Mouse (Mus musculus) embryonic facial prominence, embryonic 12.5 days (tissue): ENCODE measurements around the gene Cfap299. TPM values are rescaled to one million over a fixed set of nuclear protein-coding genes. Genes with fewer than 3 reads are reported as not detected.

Source experiments
- ATAC-seq: fragments of 200-750 bp; cut with Nextera tagmentation; 2 replicates; pipeline ENCODE4 v1.8.0; 2017; ENCODE audit not compliant: insufficient number of reproducible peaks, insufficient read depth, low FRiP score, low TSS enrichment
- H3K27ac ChIP-seq: fragments of 300-500 bp; sonication (generic); 2 replicates; pipeline ENCODE4 v1.5.1; 2016; ENCODE audit warnings: mild to moderate bottlenecking
- H3K27me3 ChIP-seq: fragments of 300-500 bp; sonication (generic); 2 replicates; pipeline ENCODE4 v1.6.1; 2016; ENCODE audit warnings: mild to moderate bottlenecking, moderate library complexity
- H3K36me3 ChIP-seq: fragments of 300-500 bp; sonication (generic); 2 replicates; pipeline ENCODE4 v1.6.1; 2016; ENCODE audit warnings: mild to moderate bottlenecking
- H3K4me1 ChIP-seq: fragments of 300-500 bp; sonication (generic); 2 replicates; pipeline ENCODE4 v1.6.1; 2016
- H3K4me2 ChIP-seq: fragments of 300-500 bp; sonication (generic); replicated peaks from 2 replicates; pipeline ENCODE4 v1.6.1; 2016; ENCODE audit warnings: mild to moderate bottlenecking, moderate library complexity
- H3K4me3 ChIP-seq: fragments of 300-500 bp; sonication (generic); 2 replicates; pipeline ENCODE4 v1.5.1; 2016; ENCODE audit warnings: mild to moderate bottlenecking
- H3K9ac ChIP-seq: fragments of 300-500 bp; sonication (generic); 2 replicates; pipeline ENCODE4 v1.6.1; 2016; ENCODE audit warnings: mild to moderate bottlenecking, moderate library complexity
- H3K9me3 ChIP-seq: fragments of 300-500 bp; sonication (generic); 2 replicates; pipeline ENCODE4 v1.6.1; 2016; ENCODE audit warnings: mild to moderate bottlenecking, moderate library complexity
- WGBS: fragments of 180-500 bp; shearing (Covaris S2); methylation state at CpG from one replicate; pipeline ENCODE4 v1.1.7; 2016; 5-methylcytosine and 5-hydroxymethylcytosine counted together
- polyA plus RNA-seq: library from polyadenylated mRNA; unstranded; fragments of >200 nt; fragmentation: Nextera tagmentation; extraction: Ambion mirVana; gene quantifications from 2 replicates; pipeline ENCODE4 v1.2.1, GENCODE M21; 2016

The Cfap299 gene
- polyA plus RNA-seq, 1 experiment from 2014 or later, result 0.83 TPM

DNA sequence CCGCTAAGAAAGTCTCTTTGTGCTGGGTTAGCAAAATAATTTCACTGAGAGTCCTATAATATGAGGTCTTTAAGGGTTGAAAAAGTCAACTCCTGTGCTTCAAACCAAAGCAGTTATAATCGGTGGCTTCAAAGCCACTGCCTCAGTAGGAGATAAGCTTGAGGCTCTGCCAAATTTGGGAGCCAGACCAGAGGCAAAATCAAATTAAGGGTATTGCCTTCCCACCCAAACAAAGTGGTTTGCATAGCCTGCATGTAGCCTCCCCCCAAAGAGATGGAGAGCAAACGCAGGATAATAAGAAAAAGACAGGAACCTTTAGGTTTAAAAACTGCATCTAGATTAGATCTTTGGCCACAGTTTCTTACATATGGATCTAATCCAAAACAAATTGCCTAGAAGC lies 58.0 kb downstream of the Cfap299 start:
- Histone ChIP-seq H3K36me3 (no peaks in the 10 kb centered on the region), H3K4me1 (no peaks in the 10 kb centered on the region), H3K27me3 (no peaks in the 10 kb centered on the region), H3K9me3 (no peaks in the 10 kb centered on the region), H3K4me3 (no peak overlapping the region), H3K27ac (peak overlapping the region; percentile 9; the same call in 1 of the 2 replicates), H3K9ac (no peak overlapping the region), H3K4me2 (no peak overlapping the region)
- ATAC-seq, result no peak
- 33% methylated on average over 3 of the region's 3 CpGs for WGBS

DNA sequence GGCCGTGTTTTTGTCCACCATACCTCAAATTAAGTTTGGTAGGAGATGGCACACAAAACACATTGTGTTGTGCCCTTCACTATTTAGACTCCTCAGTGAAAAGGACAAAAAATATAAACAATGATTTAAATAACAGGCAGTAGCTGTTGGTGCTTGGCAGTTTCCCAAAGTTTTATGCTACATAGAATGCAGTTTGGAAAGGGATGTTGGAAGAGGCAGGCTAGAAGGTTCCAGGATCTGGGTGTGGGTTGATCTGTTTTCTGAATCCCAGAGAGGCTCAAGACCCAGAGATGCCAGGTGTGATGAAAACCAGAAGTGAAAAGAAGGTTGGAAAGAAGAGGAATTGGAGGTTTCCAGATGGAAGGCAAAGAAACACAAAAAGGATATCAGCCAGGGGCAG lies 73.1 kb downstream of the Cfap299 start:
- Histone ChIP-seq H3K4me3 (no peak overlapping the region), H3K36me3 (no peaks in the 10 kb centered on the region), H3K9me3 (no peaks in the 10 kb centered on the region), H3K4me2 (no peak overlapping the region), H3K27ac (no peak overlapping the region), H3K9ac (no peak overlapping the region), H3K27me3 (no peaks in the 10 kb centered on the region), H3K4me1 (no peaks in the 10 kb centered on the region)
- no peak for ATAC-seq
- WGBS, result 90% methylated on average over 1 of the region's 1 CpGs

DNA sequence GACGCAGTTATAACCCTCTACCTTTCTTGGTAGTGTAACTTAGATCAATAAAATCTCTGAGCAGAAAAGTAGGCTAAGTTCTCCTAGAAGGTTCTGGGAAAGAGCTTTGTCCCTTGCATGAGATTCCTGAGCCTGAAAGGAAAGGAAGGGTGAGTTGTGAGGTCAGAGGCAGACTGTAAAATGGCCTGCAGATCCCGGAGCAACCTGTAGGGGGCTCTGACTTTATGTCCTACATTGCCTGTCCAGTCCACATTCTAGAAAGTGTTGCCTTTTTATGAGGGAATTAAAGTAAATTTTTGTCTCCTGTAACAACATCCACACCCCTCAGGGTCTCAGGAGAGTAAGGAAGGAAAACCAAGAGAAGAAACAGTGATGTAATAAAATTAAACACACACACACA lies 81.0 kb downstream of the Cfap299 start:
- no peaks in the 10 kb centered on the region for H3K9me3 ChIP-seq
- H3K4me2 ChIP-seq, result no peak overlapping the region
- 77% methylated on average over 2 of the region's 2 CpGs for WGBS
- H3K36me3 ChIP-seq, result no peaks in the 10 kb centered on the region
- H3K27me3 ChIP-seq, result no peaks in the 10 kb centered on the region
- no peak overlapping the region for H3K4me3 ChIP-seq
- H3K9ac ChIP-seq, result no peak overlapping the region
- no peak for ATAC-seq
- no peak overlapping the region for H3K27ac ChIP-seq
- no peaks in the 10 kb centered on the region for H3K4me1 ChIP-seq

DNA sequence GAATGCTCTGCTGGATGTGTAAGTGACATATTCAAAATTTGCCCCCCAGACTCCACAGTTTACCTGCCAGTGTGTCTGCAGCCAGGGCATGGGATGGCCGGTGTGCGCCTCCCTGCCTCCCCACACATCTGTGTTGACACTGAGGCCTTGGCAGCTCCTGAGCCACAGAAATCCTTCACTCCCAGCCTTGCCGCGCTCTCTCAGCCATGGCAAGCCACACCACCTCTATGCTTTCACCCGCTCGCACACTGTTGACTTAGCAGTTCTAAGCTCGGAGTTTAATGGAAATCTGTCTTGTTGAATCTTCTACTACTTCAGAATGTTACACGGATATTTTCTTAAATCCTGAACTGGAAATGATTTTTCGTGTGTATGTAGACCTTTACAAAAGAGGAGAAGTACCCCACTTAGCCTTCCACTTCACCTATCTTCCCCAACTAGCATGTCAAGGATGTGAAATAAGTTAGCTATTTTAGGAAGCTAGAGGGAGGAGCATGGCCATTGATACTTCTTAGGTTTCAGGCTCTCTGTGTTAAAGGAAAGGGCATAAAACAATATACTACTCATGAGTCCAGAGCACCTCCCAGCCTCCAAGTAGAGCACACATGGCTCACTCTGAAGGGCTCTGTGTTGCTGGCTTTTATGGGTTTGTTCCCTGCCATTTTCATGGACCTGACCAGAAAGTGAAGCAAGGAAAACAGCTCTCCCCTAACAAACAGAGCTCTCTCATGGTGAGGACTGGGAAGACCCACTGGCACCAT lies 87.5 kb downstream of the Cfap299 start:
- H3K9ac ChIP-seq, result no peak overlapping the region
- no peak overlapping the region for H3K27ac ChIP-seq
- no peaks in the 10 kb centered on the region for H3K36me3 ChIP-seq
- no peak overlapping the region for H3K4me2 ChIP-seq
- H3K9me3 ChIP-seq, result no peaks in the 10 kb centered on the region
- peaks cover 4% of the 10 kb centered on the region for H3K4me1 ChIP-seq
- 82% methylated on average over 9 of the region's 9 CpGs for WGBS
- ATAC-seq, result no peak
- H3K27me3 ChIP-seq, result no peaks in the 10 kb centered on the region
- no peak overlapping the region for H3K4me3 ChIP-seq

DNA sequence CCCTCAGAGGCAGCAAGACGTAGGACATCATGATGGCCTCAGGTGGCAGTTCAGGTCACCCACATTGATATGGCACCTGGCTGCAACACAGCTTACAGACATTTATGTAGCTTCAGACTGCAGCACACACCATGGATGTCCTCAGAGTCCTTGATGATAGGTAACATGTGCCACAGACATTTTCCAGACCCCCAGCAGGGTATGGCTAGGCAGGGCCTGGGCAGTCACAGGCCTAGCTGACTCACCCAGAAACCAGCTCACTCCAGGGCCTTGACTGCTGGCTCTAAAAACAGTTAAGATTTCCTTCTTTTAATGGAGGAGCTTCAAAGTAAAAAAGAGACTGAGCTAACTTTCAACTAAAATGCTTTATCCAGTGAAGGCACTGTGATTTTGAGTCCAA lies 95.9 kb downstream of the Cfap299 start:
- no peak overlapping the region for H3K27ac ChIP-seq
- 87% methylated on average over 1 of the region's 1 CpGs for WGBS
- no peak overlapping the region for H3K4me3 ChIP-seq
- no peaks in the 10 kb centered on the region for H3K27me3 ChIP-seq
- H3K4me2 ChIP-seq, result no peak overlapping the region
- ATAC-seq, result no peak
- no peaks in the 10 kb centered on the region for H3K4me1 ChIP-seq
- no peaks in the 10 kb centered on the region for H3K36me3 ChIP-seq
- H3K9me3 ChIP-seq, result no peaks in the 10 kb centered on the region
- H3K9ac ChIP-seq, result no peak overlapping the region

DNA sequence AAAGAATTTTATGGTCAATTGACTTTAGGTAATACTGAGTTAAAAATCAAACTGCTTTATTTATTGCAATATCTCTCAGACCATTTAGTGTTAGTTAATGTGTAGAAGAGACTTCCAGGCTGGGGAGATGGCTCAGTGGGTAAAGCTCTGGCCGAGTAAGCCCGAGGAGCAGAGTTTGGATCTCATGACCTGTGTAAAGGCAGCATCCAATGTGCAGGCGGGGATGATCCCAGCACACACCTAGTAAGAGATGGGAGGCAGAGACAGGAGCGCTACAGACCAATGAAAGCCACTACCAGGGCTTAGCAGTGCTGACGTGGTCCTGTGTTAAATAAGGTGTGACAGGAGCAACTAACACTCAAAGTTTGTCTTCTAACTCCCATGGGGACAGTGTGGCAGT lies 97.0 kb downstream of the Cfap299 start:
- Histone ChIP-seq H3K27me3 (no peaks in the 10 kb centered on the region), H3K36me3 (no peaks in the 10 kb centered on the region), H3K4me3 (no peak overlapping the region), H3K4me2 (no peak overlapping the region), H3K4me1 (no peaks in the 10 kb centered on the region), H3K27ac (no peak overlapping the region), H3K9me3 (no peaks in the 10 kb centered on the region), H3K9ac (no peak overlapping the region)
- ATAC-seq, result no peak
- WGBS, result 88% methylated on average over 5 of the region's 5 CpGs

DNA sequence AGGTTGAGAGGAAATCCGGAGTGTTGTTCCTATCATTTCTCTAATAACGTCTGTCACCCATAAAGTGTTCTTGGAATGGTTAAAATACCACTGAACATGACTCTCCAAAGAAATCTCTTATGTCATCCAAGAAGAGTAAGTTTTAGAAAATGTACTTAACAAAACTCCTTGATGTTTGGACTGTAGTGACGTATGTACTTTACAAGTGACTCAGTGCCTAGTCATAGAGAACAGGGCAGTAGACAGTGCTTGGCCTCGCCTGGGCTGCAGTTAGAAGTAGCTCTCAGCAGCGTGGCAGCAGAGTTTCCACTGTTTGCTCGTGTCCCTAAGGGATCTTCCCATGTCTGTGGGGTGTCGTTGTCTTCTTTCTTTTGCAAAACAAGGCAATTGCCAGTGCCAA lies 101.0 kb downstream of the Cfap299 start:
- Histone ChIP-seq H3K9me3 (no peaks in the 10 kb centered on the region), H3K4me2 (no peak overlapping the region), H3K27me3 (no peaks in the 10 kb centered on the region), H3K4me1 (no peaks in the 10 kb centered on the region), H3K27ac (no peak overlapping the region), H3K36me3 (no peaks in the 10 kb centered on the region), H3K9ac (no peak overlapping the region), H3K4me3 (no peak overlapping the region)
- 73% methylated on average over 7 of the region's 7 CpGs for WGBS
- no peak for ATAC-seq

DNA sequence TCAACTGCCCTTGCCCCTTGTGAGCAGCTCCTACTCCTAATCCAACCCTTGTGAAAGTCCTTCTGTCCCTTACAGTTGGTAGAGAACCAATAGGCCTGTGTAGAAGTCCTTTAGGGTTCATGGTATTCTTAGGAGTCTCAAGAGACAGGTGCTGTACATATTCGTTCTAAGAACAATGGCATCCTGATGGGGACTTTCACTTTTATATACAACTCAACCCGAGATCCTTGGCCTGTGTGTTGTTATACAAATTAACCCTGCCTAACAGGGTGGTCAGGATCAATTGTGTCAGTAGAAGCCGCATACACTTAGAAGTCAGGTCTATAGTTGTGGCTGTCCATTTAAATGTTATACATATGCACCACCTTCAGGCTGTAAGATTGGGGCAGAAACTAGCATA lies 109.6 kb downstream of the Cfap299 start:
- 74% methylated on average over 3 of the region's 3 CpGs for WGBS
- no peak for ATAC-seq
- H3K9ac ChIP-seq, result no peak overlapping the region
- H3K27me3 ChIP-seq, result no peaks in the 10 kb centered on the region
- no peak overlapping the region for H3K4me3 ChIP-seq
- no peaks in the 10 kb centered on the region for H3K4me1 ChIP-seq
- no peaks in the 10 kb centered on the region for H3K36me3 ChIP-seq
- H3K27ac ChIP-seq, result no peak overlapping the region
- H3K4me2 ChIP-seq, result no peak overlapping the region
- no peaks in the 10 kb centered on the region for H3K9me3 ChIP-seq

DNA sequence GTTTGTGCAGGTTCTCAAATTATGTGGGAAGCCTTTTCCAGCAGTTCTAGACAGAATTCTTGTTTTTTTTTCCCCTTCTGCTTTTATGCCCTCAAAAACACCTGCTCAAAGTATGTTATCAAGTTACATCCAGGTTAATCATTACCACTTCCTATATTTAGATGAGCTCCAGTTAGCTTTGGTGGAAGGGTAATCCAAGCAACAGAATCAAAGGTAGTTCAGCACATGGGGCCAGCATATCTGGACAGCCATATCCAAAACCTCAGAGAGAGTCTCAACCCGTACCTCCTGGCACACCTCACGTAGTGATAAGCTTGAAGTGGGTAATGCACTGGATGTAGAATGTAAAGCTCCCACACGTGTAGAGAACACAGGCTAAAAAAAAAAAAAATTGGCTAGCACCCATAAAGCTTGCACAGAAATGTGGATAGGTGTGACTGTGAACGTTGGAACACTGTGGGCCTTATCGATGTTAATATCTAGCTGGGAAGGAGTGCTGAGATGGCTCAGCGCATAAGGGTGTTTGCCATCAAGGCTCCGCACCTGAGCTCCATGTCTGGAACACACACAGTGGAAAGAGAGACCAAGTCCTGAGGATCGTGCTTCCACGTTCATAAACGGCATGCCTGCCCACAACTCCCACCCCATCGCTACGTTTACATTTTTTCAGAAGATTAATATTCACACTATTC lies 117.8 kb downstream of the Cfap299 start:
- no peak for ATAC-seq
- WGBS, result 89% methylated on average over 12 of the region's 12 CpGs

DNA sequence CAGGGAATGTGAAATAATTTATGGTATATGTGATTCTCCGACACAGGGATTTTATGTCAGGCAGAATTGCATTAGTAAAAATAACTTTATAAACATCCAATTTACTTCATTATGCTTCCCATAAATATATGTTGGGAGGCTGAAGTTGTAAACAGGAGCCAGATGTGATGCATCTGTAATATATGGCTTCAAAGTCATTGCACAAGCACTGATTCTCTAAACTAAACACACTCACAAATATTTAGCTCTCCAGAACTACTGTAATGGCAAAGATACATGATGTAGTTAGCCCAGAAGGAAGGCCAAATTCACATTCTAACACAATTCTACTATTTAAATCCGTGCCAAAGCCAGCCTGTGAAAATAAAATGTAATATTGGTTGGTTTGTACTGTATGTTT lies 120.8 kb downstream of the Cfap299 start:
- H3K4me2 ChIP-seq, result no peak overlapping the region
- 78% methylated on average over 2 of the region's 2 CpGs for WGBS
- H3K4me3 ChIP-seq, result no peak overlapping the region
- no peaks in the 10 kb centered on the region for H3K27me3 ChIP-seq
- no peak overlapping the region for H3K27ac ChIP-seq
- ATAC-seq, result no peak
- no peaks in the 10 kb centered on the region for H3K9me3 ChIP-seq
- no peaks in the 10 kb centered on the region for H3K4me1 ChIP-seq
- H3K9ac ChIP-seq, result no peak overlapping the region
- H3K36me3 ChIP-seq, result no peaks in the 10 kb centered on the region

More for the DNA sequence above, 117.8 kb downstream of the Cfap299 start:
- H3K4me1 ChIP-seq, result no peaks in the 10 kb centered on the region
- H3K4me2 ChIP-seq, result no peak overlapping the region
- H3K27me3 ChIP-seq, result no peaks in the 10 kb centered on the region
- H3K4me3 ChIP-seq, result no peak overlapping the region
- no peak overlapping the region for H3K27ac ChIP-seq
- no peak overlapping the region for H3K9ac ChIP-seq
- no peaks in the 10 kb centered on the region for H3K9me3 ChIP-seq
- H3K36me3 ChIP-seq, result no peaks in the 10 kb centered on the region

DNA sequence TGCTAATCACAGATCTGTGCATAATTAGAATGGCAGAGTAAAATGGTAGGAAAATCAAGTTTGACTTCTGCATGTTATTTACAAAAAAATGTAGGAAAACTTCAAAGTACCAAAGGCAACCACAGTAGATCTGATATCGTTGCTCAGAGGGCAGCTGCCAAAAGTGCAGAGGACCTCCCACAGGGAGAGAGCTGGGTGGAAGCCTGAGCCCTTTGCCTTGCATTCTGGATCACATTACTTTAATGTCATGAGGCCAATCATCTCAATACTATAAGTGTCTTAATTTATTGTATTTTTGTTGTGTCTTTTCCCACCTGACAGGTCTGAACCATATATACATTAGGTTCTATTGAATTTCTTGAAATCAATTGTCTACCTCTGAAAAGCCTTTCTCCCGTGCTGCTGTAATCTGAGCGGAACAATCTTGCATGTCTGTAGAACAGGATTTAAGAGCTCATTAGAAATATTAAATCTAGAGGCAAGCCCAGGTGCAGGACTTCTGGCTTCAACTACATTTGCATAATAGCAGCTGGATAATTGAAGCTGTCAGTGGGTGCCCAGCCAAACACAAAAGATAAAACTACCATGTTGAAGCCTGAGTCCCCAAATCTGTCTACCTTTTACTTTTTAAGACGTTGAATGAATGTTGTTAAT lies 137.9 kb downstream of the Cfap299 start:
- Histone ChIP-seq H3K36me3 (no peaks in the 10 kb centered on the region), H3K4me2 (no peak overlapping the region), H3K9ac (no peak overlapping the region), H3K27me3 (no peaks in the 10 kb centered on the region), H3K4me3 (no peak overlapping the region), H3K9me3 (no peaks in the 10 kb centered on the region), H3K4me1 (no peaks in the 10 kb centered on the region), H3K27ac (no peak overlapping the region)
- WGBS, result 49% methylated on average over 4 of the region's 4 CpGs
- ATAC-seq, result no peak

DNA sequence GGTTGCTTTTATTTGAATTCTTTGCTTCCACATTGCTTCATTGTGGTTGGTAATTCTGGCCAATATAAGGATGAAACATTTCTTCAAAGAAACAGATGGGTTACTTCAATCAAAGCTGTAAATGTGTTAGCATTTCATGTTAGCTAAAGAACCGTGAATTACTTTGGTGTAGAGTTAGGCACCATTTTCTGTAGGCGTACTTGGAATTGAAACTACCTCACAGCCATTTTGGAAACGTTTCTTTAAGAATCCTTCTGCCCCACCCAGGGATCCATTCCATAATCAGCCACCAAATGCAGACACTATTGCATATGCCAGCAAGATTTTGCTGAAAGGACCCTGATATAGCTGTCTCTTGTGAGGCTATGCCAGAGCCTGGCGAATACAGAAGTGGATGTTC lies 140.9 kb downstream of the Cfap299 start:
- no peak overlapping the region for H3K27ac ChIP-seq
- H3K9me3 ChIP-seq, result no peaks in the 10 kb centered on the region
- H3K9ac ChIP-seq, result no peak overlapping the region
- no peak for ATAC-seq
- no peak overlapping the region for H3K4me3 ChIP-seq
- H3K4me2 ChIP-seq, result no peak overlapping the region
- no peaks in the 10 kb centered on the region for H3K36me3 ChIP-seq
- H3K4me1 ChIP-seq, result no peaks in the 10 kb centered on the region
- H3K27me3 ChIP-seq, result no peaks in the 10 kb centered on the region
- 77% methylated on average over 4 of the region's 4 CpGs for WGBS
